Mouse (Mus musculus) layer of hippocampus, adult 8-10 months (tissue): ENCODE data around the gene Man2a1. TPM values are rescaled to one million over a fixed set of nuclear protein-coding genes. Genes with fewer than 3 reads are reported as not detected.
"Not testable (repeated sequence)": the region's sequence is repeated elsewhere in the genome, so short reads cannot be mapped to it uniquely, and the experiment has no call there.

Experiments
- DNase-seq, 2 experiments: peaks; one replicate each; pipeline ENCODE4 v3.0.0; 2022; ENCODE audit warnings: low spot score in 2 of 2
- total RNA-seq, 4 experiments: library from RNA; stranded (reverse); gene quantifications; 2 replicates each; pipeline ENCODE4 v1.2.4; 2022

Man2a1 gene
- total RNA-seq, 4 experiments from 2014 or later = 15.4 to 19.8 (median 16.4) TPM

DNA sequence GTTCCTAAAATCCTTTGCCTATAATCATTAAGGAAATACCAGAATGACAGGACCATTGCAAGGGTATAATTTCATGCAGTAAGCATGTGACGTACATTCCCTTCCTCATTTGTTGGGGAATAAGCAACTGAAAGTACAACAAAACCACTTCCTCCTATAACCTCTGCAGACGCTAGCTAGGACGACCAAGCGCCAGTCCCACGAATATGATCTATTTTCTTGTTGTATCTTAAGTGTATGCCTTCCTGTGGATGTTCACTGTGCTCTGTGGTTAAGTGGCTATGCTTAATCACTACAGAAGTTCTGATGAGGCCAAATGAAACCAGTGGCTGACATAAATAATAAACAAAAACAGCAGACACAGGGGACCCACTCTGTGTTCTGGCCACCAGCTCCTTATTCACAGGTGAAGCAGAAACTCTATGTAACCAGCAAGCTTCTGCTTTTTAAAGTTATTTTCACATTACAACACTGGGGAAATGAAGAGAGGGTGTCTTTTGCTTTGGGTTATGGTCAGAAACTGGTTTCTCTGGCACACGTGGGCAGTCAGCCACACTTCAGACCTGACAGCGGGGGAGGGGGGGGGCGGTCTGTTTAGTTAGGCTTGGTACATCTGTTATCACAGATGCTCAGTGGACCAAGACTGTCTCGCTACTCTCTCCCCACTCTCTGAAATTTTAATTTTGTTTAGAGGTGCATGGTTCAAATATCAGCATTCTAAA lies 153.8 kb downstream of the Man2a1 start:
- no peak for DNase-seq

- no peak for DNase-seq
These were observed 154.7 kb downstream of the Man2a1 start for GRCm38 (mm10) chr17:64755191-64755590.

GRCm38 (mm10) chr17:64762651-64763050 lies 162.1 kb downstream of the Man2a1 start:
- not testable (repeated sequence) for DNase-seq

DNA sequence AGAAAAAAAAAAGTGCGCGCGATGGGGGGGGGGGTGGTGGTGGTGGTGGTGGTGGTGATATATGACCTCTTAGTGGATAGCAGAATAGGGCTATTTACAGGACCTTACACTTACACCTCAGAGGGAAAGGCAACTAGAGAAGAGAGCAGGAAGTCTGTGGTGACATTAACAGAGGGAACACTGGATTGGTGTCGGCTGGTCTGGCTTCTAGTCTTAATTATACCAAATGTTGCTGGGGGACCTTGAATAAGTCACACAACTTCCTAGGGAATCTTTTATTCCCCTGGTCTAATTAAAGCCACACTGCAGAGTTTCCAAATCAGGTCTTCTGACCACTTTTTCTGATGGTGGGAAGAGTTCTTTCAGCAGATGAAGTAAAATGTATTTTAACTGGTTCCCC lies 163.0 kb downstream of the Man2a1 start:
- no peak for DNase-seq

DNA sequence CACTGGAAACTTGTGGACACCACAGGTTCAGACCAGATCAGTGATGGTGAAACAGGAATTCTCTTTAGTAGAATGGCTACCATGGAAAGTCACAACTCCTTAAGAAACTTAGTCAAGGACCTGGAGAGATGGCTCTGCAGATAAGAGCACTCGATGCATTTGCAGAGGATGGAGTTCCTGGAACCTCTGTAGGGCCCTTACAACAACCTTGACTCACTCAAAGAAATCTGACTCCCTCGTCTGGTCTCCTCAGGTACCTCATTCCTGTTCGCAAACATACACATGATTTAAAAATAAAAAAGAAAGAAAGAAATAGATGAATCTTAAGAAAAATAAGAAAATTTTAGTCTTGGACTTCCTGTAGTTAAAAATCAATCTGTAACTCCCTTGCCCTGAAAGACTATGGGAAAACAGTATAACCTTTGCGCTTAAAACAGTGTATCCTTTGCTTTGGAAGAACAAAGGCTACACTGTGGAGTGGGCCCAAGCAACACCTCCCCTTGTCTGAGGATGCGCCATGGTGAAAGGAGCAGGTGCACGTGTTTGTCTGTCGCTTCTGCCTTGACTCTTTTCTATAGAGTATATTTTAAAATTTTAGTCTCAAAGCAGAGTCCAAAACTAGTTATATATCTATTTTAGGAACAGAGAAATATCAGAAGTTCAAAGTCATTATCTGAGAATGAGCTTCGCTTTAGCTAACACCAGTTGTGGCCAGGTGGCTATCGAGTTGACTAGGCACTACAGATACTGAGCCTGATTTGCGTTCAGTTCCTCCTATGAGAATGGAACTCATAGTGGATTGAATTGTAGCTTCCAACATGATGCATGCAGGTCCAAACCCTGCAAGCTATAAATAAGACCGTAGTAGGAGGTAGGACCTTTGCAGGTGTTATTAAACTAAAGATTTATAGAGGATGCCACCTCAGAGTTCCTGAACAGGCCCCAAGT lies 163.9 kb downstream of the Man2a1 start:
- DNase-seq = no peak

- DNase-seq = no peak
These were observed 164.8 kb downstream of the Man2a1 start for GRCm38 (mm10) chr17:64765286-64765685.

DNA sequence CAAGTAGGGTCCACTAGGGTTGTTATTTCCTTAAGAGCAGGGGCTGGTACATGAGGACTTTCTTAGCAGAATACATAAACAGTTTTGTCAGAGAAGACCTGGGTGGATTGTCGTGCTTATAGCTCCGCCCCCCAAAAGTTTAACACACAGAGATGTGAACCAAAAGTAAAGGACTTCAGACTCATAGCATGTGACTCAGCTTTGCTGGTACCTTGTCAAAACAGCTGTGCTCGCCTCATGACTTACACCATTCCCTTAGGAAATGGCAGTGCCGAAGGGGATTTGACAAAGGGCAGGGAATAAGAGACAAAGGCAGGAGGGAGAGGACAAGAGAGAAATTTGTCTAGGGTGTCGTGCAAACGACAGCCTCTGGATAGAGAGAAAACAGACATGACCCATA lies 166.0 kb downstream of the Man2a1 start:
- no peak for DNase-seq

- DNase-seq = peak; percentile 11 to 16
These were observed 169.7 kb downstream of the Man2a1 start for GRCm38 (mm10) chr17:64770277-64770676.

- DNase-seq = no peak
These were observed 172.1 kb downstream of the Man2a1 start for GRCm38 (mm10) chr17:64772611-64773010.

GRCm38 (mm10) chr17:64774218-64774617 lies 173.7 kb downstream of the Man2a1 start:
- no peak for DNase-seq

DNA sequence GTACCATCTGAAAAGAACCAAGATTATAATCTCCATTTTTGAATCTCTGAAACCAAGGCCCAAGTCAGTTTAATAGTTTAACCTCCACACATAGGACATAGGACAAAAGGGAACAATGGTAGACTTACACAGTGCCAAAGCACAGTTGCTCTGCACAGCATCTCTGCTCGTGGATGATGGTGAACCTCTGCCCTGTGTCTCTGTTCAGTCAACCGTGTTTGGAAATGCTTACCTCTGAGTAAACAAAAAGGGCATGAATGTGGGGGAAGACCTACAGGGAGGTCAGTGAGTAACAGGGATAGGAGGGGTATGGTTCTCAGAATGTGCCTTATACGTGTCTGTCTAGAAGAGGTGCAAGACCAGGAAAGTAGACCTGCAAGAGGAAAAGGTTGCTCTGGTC lies 177.8 kb downstream of the Man2a1 start:
- no peak for DNase-seq

DNA sequence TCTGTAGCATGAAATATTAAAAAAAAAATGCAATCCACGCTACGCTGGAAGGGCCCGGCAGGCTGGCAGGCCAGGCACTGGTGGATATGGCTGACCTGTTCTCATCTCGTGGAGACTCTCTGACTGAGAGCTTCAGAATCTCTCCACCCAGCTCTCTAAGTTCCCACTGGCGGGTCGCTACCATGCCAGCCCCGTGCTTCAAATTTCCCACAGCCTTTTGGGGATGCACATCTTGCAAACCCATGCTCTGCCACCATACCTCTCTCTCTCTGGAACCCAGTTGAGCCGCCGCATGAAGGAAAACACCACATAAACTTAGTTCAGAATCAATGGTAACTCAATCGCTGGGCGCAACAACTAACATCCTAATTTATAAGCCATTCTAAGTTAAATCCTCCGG lies 178.2 kb downstream of the Man2a1 start:
- DNase-seq = no peak

- no peak for DNase-seq
These were observed 180.4 kb downstream of the Man2a1 start for GRCm38 (mm10) chr17:64780753-64781490.

- DNase-seq = no peak
These were observed 181.8 kb downstream of the Man2a1 start for GRCm38 (mm10) chr17:64782307-64782706.

GRCm38 (mm10) chr17:64785961-64786360 lies 185.4 kb downstream of the Man2a1 start:
- no peak for DNase-seq

GRCm38 (mm10) chr17:64788301-64788700 lies 187.8 kb downstream of the Man2a1 start:
- no peak for DNase-seq

- DNase-seq = no peak
These were observed 188.6 kb downstream of the Man2a1 start for GRCm38 (mm10) chr17:64789175-64789574.

- DNase-seq = no peak
These were observed 191.5 kb downstream of the Man2a1 start for GRCm38 (mm10) chr17:64792076-64792475.

GRCm38 (mm10) chr17:64792623-64793022 lies 192.1 kb downstream of the Man2a1 start:
- DNase-seq = no peak

GRCm38 (mm10) chr17:64802168-64802955 lies 201.8 kb downstream of the Man2a1 start:
- DNase-seq = no peak

GRCm38 (mm10) chr17:64802956-64803275 lies 202.4 kb downstream of the Man2a1 start:
- no peak for DNase-seq
